Mouse (Mus musculus) lung, postnatal 0 days (tissue): ENCODE results near the gene Fancc. TPM values are rescaled to one million over a fixed set of nuclear protein-coding genes. Genes with fewer than 3 reads are reported as not detected.
A peak's percentile ranks its signal among the peaks of the same experiment; 100 is the strongest.

Source experiments
- ATAC-seq: fragments of 200-750 bp; cut with Nextera tagmentation; 2 replicates; pipeline ENCODE4 v1.8.0; 2017; ENCODE audit warnings: moderate library complexity
- DNase-seq: peaks from one replicate; pipeline ENCODE4 v3.0.0-alpha.2; 2016; ENCODE audit warnings: low spot score
- H3K27ac ChIP-seq: fragments of 300-500 bp; sonication (generic); 2 replicates; pipeline ENCODE4 v1.5.1; 2014; ENCODE audit warnings: antibody characterized with exemption, mild to moderate bottlenecking, low read length, mixed read lengths
- H3K27me3 ChIP-seq: fragments of 300-500 bp; sonication (generic); replicated peaks from 2 replicates; pipeline ENCODE4 v1.6.1; 2014; ENCODE audit warnings: low read length, mixed read lengths; ENCODE audit not compliant: insufficient read depth
- H3K36me3 ChIP-seq: fragments of 300-500 bp; sonication (generic); 2 replicates; pipeline ENCODE4 v1.6.1; 2014; ENCODE audit warnings: low read length, mixed read lengths; ENCODE audit not compliant: insufficient read depth
- H3K4me1 ChIP-seq: fragments of 300-500 bp; sonication (generic); 2 replicates; pipeline ENCODE4 v1.6.1; 2014; ENCODE audit warnings: antibody characterized with exemption, low read depth, low read length, mixed read lengths; ENCODE audit not compliant: insufficient read depth
- H3K4me2 ChIP-seq: fragments of 300-500 bp; sonication (generic); replicated peaks from 2 replicates; pipeline ENCODE4 v1.6.1; 2014; ENCODE audit warnings: low read depth, mild to moderate bottlenecking, low read length, moderate library complexity, mixed read lengths
- H3K4me3 ChIP-seq: fragments of 300-500 bp; sonication (generic); 2 replicates; pipeline ENCODE4 v1.5.1; 2014; ENCODE audit warnings: low read depth, low read length
- H3K9ac ChIP-seq: fragments of 300-500 bp; sonication (generic); replicated peaks from 2 replicates; pipeline ENCODE4 v1.6.1; 2014; ENCODE audit warnings: low read depth, mild to moderate bottlenecking
- H3K9me3 ChIP-seq: fragments of 300-500 bp; sonication (generic); 2 replicates; pipeline ENCODE4 v1.6.1; 2016; ENCODE audit warnings: low read length, mixed read lengths
- CTCF ChIP-seq: IDR thresholded peaks from 2 replicates; pipeline ENCODE4 v1.5.1; 2016; ENCODE audit warnings: antibody characterized with exemption, mild to moderate bottlenecking
- EP300 ChIP-seq: IDR thresholded peaks from 2 replicates; pipeline ENCODE4 v1.6.1; 2016; ENCODE audit warnings: antibody characterized with exemption, mild to moderate bottlenecking, control low read depth
- WGBS: fragments of 180-500 bp; shearing (Covaris S2); extraction: QIAGEN DNeasy Blood & Tissue Kit; methylation state at CpG from one replicate; pipeline ENCODE4 v1.1.7; 2014; 5-methylcytosine and 5-hydroxymethylcytosine counted together
- polyA plus RNA-seq: library from polyadenylated mRNA; unstranded; fragments of >200 nt; fragmentation: Nextera tagmentation; extraction: Ambion mirVana; gene quantifications from 2 replicates; pipeline ENCODE4 v1.2.1, GENCODE M21; 2015

Gene Fancc
- polyA plus RNA-seq, 1 experiment from 2014 or later, result 26.0 TPM

DNA sequence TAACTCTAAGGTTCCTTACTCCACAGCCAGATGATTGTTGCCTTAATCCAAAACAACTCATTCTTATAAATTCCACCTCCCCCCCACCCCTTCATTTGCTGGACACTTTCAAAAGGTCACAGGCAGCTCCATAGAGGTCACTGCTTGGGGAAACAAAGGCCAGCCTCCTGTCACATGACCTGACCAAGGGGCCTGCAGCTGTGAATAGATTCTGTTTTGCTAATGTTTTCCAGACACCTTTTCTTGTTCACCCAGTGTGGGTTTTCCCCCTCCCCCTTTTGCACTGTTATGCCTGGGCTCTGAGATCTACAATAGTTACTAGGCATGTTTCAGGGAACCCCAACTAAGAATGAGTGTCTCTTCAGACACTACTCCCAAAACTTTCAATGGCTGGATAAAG is 44.4 kb upstream of the Fancc start:
- H3K9me3 ChIP-seq, result no peaks in the 10 kb centered on the region
- peaks cover 36% of the 10 kb centered on the region; the same call in 1 of the 2 replicates for H3K36me3 ChIP-seq
- H3K27me3 ChIP-seq, result no peaks in the 10 kb centered on the region
- no peak for TF ChIP-seq CTCF
- TF ChIP-seq EP300, result no peak
- no peak overlapping the region for H3K27ac ChIP-seq
- H3K4me1 ChIP-seq, result peaks cover 2% of the 10 kb centered on the region; the same call in 1 of the 2 replicates
- ATAC-seq (no peak), DNase-seq (no peak)
- H3K4me3 ChIP-seq, result no peak overlapping the region
- no peak overlapping the region for H3K4me2 ChIP-seq
- H3K9ac ChIP-seq, result no peak overlapping the region

DNA sequence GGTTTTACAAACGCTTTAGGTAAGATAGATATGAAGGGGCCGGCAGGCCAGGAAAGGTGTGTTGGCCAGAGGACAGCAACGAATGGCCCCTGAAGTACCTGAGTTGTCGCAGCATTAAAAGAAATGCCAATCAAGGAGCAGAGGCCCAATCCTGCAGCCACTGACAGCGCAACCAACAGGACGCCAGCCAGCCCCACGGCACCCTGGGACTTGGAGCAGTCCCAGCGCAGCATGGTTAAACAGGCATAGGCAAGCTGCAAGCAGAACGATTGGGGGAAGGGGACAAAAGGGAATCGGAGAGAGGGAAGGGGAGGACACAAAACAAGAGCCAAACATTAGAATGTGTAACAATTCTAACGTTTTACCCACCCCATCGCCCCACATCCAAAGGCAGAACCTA is 43.5 kb upstream of the Fancc start:
- ATAC-seq (no peak), DNase-seq (no peak)
- Histone ChIP-seq H3K27me3 (no peaks in the 10 kb centered on the region), H3K4me2 (no peak overlapping the region), H3K27ac (no peak overlapping the region), H3K4me1 (peaks cover 3% of the 10 kb centered on the region; the same call in 1 of the 2 replicates), H3K9me3 (no peaks in the 10 kb centered on the region), H3K36me3 (peaks cover 42% of the 10 kb centered on the region; the same call in 1 of the 2 replicates), H3K9ac (no peak overlapping the region), H3K4me3 (no peak overlapping the region)
- TF ChIP-seq CTCF (no peak), EP300 (no peak)
- 89% methylated on average over 12 of the region's 12 CpGs for WGBS

DNA sequence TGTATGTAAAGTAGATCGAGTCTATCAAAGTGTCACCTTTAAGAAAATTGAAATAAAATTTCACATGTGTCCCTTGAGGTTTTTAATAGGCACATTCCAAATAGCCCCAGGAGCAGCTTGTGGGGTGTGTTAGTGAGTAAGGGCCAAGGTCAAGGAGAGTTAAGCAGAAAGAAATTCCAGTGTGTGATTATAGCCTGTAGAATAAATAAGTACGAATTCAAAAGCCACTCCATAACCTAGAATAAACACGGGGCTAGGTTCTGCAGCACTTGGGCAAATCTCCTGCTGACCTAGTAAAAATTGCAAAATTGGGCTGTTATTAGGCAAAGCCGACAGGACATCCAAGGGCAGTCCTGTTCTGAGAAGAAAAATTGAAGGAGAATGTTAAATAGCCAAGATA is 37.9 kb upstream of the Fancc start:
- Histone ChIP-seq H3K4me2 (no peak overlapping the region), H3K27me3 (no peaks in the 10 kb centered on the region), H3K36me3 (peaks cover 46% of the 10 kb centered on the region; the same call in 1 of the 2 replicates), H3K27ac (0 out of 2 replicates have a peak overlapping the region, but pooled peaks have one; percentile 7), H3K4me3 (no peak overlapping the region), H3K4me1 (peaks cover 9% of the 10 kb centered on the region; the same call in 1 of the 2 replicates), H3K9ac (no peak overlapping the region), H3K9me3 (no peaks in the 10 kb centered on the region)
- ATAC-seq (peak; percentile 84), DNase-seq (peak; percentile 89)
- WGBS, result 40% methylated on average over 4 of the region's 4 CpGs
- TF ChIP-seq EP300 (peak; percentile 91), CTCF (no peak)

DNA sequence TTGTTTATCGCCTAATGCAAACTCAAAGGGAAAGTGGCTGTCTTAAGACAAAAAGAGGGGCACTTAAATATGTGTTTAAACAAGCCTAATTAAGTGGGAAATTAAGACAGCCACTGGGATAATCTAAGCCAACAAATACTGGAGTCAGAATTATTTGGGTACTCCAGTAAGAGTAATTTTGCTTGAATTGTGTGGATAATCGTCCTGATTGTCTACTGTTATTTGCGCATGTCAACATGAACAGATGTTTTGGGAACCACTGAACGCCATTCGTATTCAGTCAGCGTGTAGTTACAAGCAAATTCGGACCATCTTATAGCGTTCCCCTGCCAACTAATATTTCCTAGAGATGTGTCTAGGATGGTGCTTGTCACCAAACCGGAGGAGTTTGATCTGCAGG is 33.8 kb upstream of the Fancc start:
- Histone ChIP-seq H3K4me2 (no peak overlapping the region), H3K4me3 (no peak overlapping the region), H3K27me3 (no peaks in the 10 kb centered on the region), H3K9ac (no peak overlapping the region), H3K4me1 (peaks cover 19% of the 10 kb centered on the region; the same call in 1 of the 2 replicates), H3K27ac (no peak overlapping the region), H3K9me3 (no peaks in the 10 kb centered on the region), H3K36me3 (peaks cover 20% of the 10 kb centered on the region; the same call in 1 of the 2 replicates)
- 75% methylated on average over 9 of the region's 9 CpGs for WGBS
- DNase-seq (no peak), ATAC-seq (no peak)
- TF ChIP-seq EP300 (no peak), CTCF (no peak)

DNA sequence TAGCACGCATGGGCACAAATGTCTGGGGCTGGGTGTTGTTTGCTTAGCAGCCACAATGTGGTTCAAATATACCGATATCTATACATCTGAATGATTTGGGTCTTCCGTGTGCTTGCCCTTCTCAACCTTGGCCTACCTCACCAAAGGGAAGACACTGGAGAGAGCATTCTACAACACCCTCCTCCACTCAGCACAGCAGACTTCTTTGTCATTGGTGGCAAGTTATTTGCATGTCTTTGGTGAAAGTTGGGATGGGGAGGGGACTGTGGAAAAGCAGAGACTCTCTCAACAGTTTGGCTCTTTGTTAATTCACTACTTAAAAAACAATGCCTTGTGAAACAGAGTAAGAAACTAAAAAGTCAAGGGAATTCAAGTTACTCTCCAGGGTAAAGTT is 33.3 kb upstream of the Fancc start:
- H3K36me3 ChIP-seq, result peaks cover 19% of the 10 kb centered on the region; the same call in 1 of the 2 replicates
- no peak overlapping the region for H3K4me3 ChIP-seq
- H3K9me3 ChIP-seq, result no peaks in the 10 kb centered on the region
- DNase-seq (no peak), ATAC-seq (no peak)
- H3K27ac ChIP-seq, result peak overlapping the region; percentile 6; the same call in 1 of the 2 replicates
- H3K9ac ChIP-seq, result no peak overlapping the region
- H3K4me2 ChIP-seq, result no peak overlapping the region
- peaks cover 18% of the 10 kb centered on the region; the same call in 1 of the 2 replicates for H3K4me1 ChIP-seq
- H3K27me3 ChIP-seq, result no peaks in the 10 kb centered on the region
- TF ChIP-seq CTCF, result no peak
- TF ChIP-seq EP300, result no peak
- WGBS, result 51% methylated on average over 3 of the region's 3 CpGs

DNA sequence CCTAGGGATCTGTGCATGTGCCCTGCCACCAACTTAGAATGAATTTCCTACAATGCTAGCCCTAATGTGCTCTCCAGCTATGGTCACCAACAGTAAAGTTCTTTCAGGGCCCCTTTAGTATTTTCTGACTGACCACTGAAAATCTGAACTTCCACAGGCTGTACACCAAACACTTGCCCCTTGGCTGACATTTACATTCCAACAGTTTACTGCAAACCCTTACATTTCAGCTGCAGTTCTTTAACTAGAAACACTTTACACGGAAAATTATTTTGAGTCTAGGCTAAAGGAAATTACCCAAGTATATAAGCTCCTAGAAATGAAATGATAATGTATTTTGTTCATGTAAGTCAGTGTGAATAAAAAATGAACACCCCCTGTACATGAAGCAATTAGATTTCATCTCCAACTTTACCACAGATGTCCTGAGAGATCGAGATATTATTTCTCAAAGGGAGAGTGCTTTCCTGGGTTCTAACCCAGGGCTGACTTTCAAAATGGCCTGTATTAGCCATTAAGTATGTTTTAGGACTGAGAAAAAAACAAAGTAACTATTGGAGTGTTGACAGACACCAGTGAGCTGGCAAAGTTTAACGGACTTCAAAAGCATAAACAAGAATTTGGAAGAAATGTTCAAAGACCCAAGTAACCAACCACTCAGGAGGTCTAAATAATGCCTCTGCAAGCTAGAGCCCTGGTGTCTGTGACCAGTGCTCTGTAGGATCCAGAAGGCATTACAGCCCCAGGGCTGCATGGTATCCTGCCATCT is 32.7 kb upstream of the Fancc start:
- DNase-seq (peak; percentile 55), ATAC-seq (0 out of 2 replicates have a peak, but pooled peaks have one; percentile 7)
- H3K4me2 ChIP-seq, result no peak overlapping the region
- 31% methylated on average over 3 of the region's 3 CpGs for WGBS
- peaks cover 18% of the 10 kb centered on the region; the same call in 1 of the 2 replicates for H3K4me1 ChIP-seq
- peak; percentile 3; the same call in 1 of the 2 replicates for TF ChIP-seq CTCF
- peak; percentile 65; the same call in 1 of the 2 replicates for TF ChIP-seq EP300
- no peak overlapping the region for H3K4me3 ChIP-seq
- H3K9ac ChIP-seq, result no peak overlapping the region
- no peaks in the 10 kb centered on the region for H3K27me3 ChIP-seq
- no peaks in the 10 kb centered on the region for H3K9me3 ChIP-seq
- peaks cover 19% of the 10 kb centered on the region; the same call in 1 of the 2 replicates for H3K36me3 ChIP-seq
- H3K27ac ChIP-seq, result peak overlapping the region; percentile 6; the same call in 1 of the 2 replicates
